Mouse (Mus musculus) layer of hippocampus, postnatal 10 days (tissue): ENCODE measurements around the gene Otud7b. TPM values are rescaled to one million over a fixed set of nuclear protein-coding genes. Genes with fewer than 3 reads are reported as not detected.
"Not testable (repeated sequence)": the region's sequence is repeated elsewhere in the genome, so short reads cannot be mapped to it uniquely, and the experiment has no call there.

Source experiments
- DNase-seq, 2 experiments: peaks; one replicate each; pipeline ENCODE4 v3.0.0; 2021; ENCODE audit warnings: low spot score in 2 of 2
- total RNA-seq, 2 experiments: library from RNA; stranded (reverse); gene quantifications; 2 replicates each; pipeline ENCODE4 v1.2.3; 2021

Otud7b gene
- total RNA-seq, 2 experiments from 2014 or later, result 17.7 to 21.0 TPM

DNA sequence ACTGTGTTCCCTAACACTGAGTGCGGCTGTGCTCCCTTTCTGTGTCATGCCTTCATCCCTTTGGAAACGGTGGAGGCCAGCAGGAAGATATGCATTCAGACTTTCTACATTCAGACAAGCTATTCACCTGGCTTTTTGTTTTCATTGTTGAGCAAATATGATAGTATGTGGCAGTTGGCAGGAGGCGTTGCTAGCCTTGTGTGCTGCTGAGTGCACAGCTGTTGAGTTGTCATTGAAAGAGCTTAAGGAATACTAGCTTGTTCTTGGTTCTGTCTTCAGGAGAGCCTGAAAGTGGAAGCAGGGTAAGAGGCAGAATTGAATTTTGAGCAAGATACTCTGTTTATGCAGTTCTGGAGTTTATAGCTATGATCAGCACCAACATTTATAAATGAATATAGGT, 28.2 kb downstream of the Otud7b start:
- DNase-seq, result no peak

DNA sequence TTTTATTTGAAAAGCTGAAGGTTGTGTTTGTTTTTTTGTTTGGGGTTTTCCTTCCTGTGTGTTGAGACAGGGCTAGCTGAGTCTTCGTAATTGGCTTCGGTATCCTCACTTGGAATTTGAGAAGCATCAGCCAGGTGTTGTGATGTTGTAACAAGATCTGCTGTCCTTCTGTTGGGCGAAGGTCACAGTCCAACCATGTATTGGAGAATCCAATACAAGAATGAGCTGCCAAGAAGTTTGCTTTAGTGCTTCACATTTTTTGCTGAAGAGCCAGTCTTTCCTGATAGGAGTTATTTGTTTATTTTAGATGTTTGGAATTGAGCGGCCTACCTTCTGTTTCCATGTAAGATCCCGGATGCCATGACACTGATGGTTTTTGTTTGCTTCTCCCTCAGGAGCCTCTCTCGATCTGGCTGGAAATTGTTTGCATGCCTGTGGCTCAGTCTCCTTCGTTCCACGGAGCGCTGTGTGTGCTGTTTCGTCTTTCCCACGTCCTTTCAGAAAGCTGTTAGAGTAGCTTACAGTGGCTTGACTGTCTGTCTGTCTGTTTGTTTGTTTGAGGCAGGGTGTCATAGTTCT, 29.1 kb downstream of the Otud7b start:
- DNase-seq, result no peak

DNA sequence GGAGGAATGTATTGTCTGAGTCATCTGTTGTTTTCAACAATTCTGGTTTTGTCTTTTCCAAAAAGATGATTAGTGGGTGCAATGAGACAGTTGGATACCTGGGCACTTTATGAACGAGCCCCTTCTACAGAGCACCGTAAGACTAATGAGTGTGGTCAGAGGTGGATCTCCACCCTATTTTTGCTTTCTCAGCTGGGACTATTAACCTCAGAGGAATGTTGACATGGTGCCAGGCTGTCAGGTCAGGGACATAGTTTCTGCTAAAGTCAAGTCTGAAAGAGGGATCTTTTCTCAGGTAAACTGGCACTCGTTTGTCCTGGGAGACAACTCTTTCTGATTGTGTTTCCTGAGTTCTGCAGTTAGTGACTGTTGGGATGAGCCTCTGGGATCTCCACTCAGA, 30.7 kb downstream of the Otud7b start:
- DNase-seq, result no peak

DNA sequence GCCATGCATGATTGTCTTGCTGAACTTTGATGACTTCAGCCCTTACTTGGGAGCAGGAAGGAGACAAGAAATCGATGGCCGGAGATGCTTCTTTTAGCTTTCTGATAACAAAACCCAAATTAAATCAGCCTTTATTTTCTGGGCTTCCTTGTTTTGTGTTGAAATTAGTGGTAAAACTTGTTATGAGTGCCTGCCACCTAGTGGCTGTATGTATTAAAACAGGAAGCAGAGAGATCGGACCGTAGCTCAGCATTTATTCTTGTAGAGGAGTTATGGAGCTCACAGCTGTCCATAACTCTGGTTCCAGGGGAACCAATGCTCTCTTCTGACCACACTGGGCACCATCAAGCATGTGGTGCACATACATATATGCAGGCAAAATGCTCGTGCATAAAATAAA, 43.6 kb downstream of the Otud7b start:
- DNase-seq, result peak; percentile 56 to 71

DNA sequence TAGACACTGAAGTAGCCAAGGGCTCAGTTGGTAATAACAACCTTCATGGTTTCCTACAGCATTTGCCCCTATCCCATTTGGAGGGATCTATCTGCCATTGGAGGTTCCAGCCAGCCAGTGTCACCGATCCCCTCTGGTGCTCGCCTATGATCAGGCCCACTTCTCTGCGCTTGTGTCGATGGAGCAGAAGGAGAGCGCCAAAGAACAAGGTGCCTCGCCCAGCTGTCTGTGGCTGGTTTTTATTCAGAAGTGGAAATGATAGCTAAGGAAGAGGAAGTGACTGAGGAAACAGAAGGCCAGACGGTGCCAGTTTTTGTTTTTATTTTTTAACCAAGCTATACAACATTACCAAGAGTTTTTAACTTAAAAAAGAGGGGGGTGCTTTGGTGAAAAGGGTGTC, 47.5 kb downstream of the Otud7b start:
- no peak for DNase-seq

DNA sequence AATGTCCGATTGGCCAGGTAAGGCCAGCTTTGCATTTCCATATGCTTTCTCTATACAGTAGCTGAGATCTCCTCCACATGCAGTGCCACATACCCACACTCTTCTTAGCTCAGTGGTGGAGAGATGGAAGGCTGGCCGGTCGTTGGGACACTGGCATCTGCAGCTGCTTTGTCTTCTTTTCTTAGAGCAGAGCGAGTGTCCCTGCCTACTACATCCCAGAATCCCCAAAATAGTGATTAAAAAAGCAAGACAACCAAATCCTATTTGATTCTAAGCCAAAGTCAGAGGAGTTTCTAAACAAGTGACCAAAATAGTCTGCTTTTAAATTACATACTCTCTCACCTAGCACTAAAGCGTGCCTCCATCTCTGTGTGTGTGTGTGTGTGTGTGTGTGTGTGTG, 48.3 kb downstream of the Otud7b start:
- no peak for DNase-seq

DNA sequence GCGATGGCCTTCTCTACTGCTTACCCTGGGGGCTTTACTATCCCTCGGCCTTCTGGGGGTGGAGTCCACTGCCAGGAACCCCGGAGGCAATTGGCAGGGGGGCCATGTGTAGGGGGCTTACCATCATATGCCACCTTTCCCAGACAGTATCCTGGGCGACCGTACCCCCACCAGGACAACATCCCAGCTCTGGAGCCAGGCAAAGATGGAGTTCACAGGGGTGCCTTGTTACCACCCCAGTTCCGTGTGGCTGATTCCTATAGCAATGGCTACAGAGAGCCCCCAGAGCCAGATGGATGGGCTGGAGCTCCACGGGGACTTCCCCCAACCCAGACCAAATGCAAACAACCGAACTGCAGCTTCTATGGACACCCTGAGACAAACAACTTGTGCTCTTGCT, 51.2 kb downstream of the Otud7b start:
- DNase-seq, result no peak

DNA sequence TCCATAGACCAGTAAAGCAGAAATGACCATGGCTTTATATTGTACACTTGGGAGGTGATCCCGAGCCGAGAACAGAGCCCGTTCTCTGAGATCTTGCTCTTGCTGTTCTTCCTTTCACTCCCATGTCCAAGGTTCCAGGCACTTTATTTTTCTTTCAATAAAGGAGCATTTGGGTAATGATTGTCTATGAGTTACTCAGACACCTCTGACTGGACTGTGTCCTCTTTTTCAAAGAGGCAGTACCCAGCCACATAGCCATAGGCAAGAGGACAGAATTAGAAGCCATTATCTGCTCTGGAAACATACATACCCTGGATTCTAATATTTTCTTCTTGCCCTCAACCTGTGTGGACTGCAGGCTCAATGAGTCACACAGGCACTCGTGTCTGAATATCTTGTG, 55.5 kb downstream of the Otud7b start:
- DNase-seq, result no peak

DNA sequence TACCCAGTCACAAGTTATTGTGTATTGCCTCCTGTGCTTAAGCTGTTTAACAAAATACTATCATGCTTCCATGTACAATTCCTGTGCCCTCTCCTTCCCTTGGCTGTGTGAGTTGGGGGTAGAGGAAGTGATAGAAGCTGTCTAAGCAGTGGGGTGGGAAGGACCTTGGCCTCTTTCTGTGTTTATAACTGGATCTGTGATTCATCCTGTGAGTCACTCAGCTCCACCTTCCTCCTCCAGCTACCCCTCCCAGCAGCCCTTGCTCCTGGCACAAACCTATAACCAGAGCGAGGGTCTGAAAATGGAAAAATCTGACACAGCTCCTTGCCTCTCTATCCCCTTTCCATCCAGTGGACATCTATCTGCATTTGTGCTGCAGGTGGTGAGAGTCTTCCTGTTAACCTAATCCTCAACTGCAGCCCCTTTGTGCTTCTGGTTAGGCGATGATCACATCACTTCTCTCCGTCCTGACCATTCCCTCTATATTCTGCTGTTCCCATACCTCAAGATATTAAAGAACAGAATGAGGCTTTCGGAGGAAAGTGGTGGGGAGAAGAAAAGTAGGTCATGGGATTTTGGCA, 56.0 kb downstream of the Otud7b start:
- DNase-seq, result no peak

DNA sequence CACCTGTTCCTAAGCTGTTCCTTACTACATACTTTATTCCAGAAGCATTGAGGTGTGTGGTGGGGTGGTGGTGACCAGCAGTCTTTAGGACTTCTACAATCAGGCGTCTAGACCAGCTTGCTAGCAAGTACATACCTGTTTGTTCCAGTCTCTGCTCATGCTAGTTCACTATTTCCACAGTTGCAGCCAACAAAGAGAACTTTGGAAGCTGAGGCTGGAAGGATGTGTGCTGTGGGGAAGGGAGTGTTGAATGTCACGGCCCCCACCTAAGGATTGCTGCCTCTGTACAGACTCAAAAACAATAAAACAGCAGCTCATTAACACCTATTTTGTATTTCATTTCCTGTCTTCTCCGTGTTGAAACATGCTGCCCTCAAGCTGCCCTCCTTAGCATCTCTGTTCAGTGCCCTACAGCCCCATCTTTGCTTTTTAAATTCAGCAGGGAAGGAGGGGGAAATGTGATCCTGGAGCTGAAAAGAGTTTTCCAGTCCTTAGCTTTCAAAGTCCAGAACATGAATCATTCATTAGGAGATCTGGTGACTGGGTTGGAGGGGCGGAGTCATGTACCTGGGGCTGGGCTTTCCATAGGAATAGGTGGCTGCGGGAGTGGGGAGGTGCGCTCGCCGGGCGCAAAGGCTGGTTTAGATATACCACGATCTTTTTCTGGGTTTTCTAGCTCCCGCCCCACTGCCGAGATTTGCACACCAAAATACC, 56.6 kb downstream of the Otud7b start:
- peak in 1 of 2 experiments; percentile 43 for DNase-seq

DNA sequence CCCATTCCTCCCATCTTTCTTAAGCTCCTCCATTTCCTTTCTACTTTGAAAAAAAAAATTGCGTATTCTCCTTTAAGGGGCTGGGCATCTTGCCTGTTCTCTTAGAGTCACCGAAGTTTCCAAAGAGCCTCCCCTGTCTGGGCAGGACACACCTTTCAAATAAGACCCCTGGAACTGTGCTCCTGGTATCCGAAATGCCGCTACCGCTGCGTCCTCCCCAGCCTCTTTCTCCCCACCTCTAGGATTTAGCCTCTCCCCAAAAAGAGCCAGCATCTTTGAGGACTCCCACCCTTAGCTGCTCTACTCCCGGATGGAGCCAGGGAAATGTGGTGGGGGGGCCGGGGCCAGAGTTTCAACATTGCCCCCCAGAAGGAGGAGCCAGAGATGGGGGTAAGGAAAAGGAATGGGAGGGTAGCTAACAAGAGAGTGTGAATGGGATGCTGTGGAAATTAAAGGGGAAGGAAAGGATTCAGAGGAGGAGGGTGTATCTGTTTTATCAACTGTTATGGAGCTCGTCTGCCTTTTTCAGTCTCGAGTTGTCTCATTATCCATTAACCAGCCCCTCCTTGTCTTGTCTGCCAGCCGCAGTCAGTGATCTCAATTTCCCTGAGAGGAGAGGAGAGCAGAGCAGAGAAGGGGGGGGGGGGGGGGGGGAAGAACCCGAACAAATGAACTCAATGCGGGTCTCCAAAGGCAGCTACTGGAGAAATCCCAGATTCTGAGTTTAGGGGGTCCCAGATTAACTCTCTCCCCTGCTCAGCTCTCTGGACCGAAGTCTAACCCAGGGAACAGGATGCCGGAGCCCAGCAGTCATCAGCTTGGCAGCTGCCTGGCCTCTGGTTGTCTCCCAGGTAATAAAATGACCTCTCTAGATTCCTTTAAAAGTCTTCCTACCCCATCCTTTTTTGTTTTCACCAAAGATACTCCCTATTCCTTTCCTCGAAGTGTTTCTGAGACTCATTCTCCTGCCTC, 57.8 kb downstream of the Otud7b start, which contains the start of gene Mtmr11:
Gene Mtmr11 (plus strand): TSS at position 136 of the 972 bp plus-strand sequence.
- peak in 1 of 2 experiments; percentile 43 for DNase-seq

DNA sequence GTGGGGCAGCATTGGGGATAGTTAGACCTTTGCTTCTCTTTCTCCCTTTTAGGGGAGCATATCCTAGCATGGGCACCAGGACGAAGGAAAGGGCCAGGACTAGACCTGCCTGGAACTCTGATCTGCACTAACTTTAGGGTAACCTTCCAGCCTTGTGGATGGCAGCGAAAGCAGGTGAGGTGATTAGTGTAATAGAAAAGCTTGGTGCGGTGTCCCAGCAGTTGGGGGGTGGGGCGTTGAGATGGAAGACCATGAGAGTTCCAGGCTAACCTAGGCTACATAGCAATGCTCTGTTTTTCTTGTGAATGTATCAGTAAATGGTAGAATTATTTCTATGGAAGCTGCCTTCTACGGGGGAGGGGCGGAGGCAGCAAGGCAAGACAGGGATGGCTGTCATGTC, 58.7 kb downstream of the Otud7b start:
- DNase-seq, result no peak

DNA sequence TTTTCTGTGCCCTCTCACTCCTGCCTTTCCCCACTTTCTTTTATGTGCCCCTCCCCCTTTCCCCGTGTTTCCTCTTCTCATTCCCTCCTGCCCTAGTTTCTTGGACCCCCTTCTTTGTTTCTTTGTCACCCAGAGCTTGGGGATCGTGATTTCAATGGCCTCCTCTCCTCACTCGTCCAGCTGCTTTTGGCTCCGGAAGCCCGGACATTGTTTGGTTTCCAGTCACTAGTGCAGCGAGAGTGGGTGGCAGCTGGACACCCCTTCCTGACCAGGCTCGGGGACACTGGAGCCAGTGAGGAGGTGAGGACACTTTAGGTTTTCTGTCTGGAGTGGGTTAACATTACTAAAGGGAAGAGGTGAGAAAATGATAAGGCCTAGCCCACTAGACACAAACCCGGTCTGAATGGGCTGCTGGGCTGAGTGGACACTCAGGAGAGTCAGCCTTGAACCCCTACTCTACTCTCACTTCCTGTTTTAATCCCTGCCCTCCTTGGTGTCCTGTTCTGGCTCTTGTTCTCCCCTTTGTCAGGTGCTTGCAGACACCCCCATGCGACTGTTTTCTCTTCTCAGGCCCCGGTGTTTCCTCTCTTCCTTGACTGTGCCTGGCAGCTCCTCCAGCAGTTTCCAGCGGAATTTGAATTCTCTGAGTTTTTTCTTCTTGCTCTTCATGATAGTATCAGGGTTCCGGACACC, 64.3 kb downstream of the Otud7b start:
- DNase-seq, result no peak

DNA sequence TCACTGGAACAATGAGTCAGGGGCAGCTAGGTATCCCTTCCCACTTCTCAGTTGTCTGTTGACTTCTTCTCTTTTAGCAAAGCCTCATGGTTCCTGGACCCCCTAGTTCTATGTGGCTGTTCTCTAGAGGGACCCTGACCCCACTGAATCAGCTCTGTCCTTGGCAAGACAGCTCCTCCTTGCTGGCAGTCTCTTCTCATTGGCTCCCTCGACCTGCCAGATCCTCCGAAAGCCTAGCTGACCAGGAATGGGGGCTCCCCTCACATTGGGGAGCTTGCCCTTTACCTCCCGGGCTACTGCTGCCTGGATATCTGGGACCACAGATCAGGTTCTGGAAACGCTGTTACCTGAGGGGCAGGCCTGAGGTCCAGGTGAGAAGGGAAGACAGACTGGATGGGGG, 65.9 kb downstream of the Otud7b start:
- DNase-seq, result no peak

DNA sequence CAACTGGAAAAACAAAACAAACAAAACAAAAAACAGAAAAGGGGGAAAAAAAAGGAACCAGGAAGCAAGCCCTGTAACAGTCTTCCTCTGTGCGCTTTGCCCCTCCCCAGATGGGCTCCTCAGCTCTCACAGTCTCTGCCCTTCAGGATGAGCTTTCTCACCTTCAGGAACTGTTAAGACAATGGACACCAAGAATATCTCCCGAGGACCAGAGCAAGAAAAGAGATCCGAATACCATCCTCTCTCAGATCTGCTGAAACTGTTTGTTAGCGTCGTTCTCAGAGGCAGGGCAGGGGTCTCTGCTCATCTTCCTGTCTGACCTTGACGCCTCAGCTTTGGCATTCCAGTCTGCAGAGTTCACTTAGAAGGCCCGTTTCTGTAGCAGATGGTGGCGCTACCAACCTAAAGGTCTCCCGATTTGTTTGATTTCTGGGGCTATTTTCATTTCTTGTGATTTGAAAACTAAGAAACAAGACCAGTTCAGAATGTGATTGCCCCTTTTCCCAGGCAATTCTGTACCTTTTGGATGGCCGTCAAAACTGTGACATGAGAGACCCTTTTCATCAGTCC, 66.7 kb downstream of the Otud7b start:
- DNase-seq, result no peak

DNA sequence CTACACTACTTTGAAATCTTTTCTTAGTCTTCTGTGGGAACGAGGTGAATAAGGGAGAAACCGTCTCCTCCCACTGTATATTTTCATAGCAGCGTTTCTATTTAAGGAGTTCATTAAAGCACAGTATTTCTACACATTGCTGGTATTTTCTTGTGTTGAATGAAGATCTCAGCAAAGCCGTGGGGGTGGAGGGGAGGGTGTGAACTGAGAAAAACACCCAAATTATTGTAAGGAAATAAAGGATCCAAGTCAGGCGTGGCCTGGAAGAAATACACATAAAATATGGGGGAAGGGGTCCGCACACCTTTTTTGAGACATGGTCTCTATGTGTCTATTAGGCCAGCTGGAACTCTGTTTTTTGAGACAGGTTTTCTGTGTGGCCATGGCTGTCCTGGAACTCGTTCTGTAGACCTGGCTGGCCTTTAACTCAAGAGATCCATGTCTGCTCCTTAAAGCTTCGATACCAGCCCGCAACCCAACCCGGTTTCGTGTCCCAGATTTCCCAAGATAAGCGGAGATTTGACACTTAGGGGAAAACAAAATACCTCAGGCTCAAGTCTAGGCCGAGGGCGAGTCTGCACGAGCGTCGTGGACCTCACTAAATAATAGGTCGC, 67.4 kb downstream of the Otud7b start:
- DNase-seq, result no peak

DNA sequence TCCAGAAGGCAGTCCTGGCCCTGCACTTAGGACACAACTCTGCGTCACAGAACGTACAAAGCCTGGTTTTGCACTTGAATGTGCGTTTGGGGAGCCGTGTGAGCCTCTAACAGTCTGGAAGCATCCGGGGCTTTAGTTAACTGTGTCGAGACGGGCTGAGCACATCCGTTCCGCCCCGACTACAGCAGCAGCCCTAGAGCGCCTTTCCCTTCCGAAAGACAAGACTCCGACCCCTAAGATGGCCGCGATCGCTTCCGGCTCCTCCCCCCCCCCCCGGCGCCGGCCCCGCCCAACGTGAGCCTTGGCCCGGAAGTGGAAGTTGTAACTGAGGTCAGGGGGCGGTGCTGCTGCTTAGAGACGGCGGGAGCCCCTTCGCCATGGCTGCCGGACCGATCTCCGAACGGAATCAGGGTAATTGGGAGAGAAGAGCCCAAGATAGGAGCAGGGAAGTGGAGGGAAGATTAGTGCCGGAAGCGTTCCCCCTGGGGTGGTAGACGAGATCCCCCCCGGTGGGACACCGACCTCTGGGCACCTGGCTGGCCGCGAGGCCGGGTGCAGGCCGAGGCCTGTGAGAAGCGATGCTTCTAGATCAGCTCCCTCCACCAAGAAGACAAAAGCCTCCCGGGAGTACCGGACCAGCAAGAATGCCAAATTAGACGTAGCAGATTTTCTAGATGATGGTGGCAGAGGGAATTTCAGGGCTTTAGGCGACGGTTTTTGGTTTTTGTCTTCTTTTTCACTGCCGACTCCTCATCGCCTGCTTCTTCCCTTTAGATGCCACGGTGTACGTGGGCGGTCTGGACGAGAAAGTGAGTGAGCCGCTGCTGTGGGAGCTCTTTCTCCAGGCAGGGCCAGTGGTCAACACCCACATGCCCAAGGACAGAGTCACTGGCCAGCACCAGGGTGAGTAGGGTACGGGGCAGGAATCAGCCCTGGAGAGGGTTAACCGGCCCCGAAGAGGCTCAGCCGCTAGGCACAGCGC, 68.2 kb downstream of the Otud7b start, which contains the start of gene Sf3b4:
Gene Sf3b4 (plus strand): TSS at position 136 of the 982 bp plus-strand sequence.
- peak; percentile 82 to 84 for DNase-seq

DNA sequence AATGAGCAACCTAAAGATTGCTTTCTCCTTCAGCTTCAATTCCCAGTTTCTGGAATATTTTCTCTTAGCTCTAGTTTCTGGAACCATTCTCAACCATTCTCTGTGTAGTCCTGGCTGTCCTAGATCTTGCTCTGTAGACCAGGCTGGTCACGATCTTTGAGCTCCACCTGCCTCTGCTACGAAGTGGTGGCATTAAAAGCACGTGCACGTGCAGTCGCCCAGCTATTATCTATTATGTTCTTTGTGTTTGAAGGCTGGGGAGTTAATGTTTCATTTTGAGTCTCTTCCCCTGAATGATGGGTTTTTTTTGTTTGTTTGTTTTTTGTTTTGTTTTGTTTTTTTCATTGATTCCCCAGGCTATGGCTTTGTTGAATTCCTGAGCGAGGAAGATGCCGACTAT, 68.9 kb downstream of the Otud7b start:
- no peak for DNase-seq

DNA sequence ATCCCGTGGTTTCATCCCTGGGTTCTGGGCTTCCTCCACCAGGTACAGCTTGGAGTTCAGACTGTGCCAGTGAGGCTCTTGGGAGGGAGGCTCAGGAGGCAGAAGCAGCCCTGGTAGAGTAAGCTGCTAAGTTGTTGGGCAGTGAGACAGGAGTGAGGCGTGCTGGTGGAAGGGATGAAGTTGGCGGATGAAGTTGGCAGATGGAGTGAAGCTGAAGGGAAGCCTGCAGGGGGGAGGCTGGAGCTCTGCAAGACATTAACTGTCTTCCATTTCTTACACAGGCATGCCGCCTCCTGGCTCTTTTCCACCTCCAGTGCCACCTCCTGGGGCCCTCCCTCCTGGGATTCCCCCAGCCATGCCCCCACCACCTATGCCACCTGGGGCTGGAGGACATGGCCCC, 69.7 kb downstream of the Otud7b start:
- not testable (repeated sequence) for DNase-seq
